Mouse (Mus musculus): ENCODE data around the gene Mme. TPM values are rescaled to one million over a fixed set of nuclear protein-coding genes. Genes with fewer than 3 reads are reported as not detected.
A peak's percentile ranks its signal among the peaks of the same experiment; 100 is the strongest.

Mme gene
- total RNA-seq (2021), result 10 to 100 TPM; 10.5 to 11.1 TPM

- DNase-seq, result no peak
- intact Hi-C loops (cut with DNase I), result no loop called here
Observed at GRCm38 (mm10) chr3:63241099-63241587, at the start of gene Mme. TSS of gene Mme (plus strand) at chr3:63241537.

- DNase-seq, result no peak
- intact Hi-C loops (cut with DNase I), result no loop called here
Observed at GRCm38 (mm10) chr3:63196565-63196964, 44.8 kb upstream of the Mme start.

DNA sequence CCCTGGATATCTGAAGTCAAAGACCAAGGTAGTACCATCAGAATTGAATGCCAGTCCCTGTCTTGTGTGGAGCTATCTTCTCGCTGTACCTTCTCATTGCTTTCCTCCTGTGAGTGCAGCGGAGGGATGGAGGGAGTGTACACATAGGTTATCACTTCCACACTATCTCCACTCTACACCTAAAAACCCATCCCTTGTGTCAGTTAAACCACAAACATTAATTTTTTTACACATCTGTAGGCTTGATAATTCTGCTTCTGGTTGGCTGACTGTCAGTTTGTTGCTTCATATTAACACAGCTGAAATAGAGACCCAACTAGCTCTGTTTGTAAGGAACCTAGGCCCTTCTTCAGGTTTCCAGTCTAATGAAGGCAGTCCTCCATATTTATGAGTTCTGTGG, 43.3 kb upstream of the Mme start:
- no peak for DNase-seq
- intact Hi-C loops (cut with DNase I), result no loop called here

DNA sequence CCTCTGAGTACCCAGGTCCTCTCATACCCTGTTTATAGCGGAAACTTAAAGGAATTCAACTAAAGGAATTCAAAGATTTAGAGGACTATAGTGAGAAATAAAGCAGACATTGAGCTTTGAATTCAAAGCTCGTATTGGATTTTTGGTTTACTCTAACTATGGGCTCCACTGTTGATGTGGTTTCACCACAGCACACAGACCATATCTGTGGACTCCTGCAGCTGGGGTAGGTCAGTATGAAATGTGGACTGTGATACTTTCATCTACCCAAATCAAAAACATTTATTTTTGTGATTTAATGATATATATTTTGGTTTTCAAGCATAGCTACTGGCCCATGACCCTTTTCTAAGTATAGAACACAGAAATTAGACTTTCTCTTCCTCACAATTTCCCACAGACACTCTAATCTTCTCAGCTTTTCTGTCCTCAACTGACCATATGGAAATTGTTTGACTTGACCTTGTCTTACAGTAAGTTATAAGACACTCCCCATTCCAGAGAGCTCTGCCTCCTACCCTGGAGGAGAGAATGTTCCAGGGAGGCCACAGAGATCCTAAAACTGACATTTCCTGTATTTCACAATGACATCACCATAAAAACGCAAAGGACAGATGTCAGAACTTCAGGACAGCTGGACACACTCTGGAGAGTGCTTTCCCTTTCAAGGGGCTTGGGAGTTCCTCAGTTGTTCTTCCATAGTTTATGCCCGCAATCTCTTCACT, 19.3 kb upstream of the Mme start:
- intact Hi-C loops (cut with DNase I), result no loop called here
- no peak for DNase-seq

DNA sequence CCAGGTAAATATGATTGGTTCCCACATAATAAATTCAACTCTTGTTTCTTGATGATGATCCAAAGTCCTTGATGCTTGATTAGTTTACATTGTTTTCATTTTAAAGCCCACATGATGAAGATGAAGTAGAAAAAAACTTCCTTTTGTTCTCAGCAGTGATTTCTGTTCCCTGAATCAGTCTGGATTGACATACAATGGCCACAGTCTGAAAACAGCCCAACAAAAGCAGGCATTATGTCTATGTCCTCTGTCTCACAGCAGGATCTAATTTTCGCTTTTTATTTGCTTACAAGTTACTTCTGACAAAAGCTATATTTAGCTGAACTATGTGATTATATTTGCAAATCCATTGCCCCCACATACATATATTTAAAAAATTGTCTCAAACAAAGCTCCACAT, 17.7 kb upstream of the Mme start:
- intact Hi-C loops (cut with DNase I), result no loop called here

DNA sequence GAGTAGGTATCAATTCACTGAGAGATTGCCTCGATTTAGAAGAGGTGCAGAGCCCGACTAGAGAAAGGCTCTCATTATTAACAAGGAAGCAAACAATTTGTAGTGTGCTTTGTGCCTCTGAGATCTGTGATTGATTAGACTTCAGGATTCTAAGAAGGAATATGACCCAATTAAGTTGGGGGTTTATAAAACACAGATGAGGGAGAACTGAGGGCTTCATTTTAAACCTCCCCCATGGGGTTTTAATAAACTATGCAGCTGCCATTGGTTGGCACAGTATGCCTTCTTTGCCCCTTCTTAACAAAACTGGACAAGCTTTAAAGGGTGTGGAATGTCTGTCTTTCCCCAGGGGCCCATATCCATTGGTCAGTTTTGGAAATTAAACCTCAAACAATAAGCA, 5.4 kb upstream of the Mme start:
- intact Hi-C loops (cut with DNase I), result no loop called here

More for the DNA sequence above, 17.7 kb upstream of the Mme start:
- DNase-seq, result no peak

DNA sequence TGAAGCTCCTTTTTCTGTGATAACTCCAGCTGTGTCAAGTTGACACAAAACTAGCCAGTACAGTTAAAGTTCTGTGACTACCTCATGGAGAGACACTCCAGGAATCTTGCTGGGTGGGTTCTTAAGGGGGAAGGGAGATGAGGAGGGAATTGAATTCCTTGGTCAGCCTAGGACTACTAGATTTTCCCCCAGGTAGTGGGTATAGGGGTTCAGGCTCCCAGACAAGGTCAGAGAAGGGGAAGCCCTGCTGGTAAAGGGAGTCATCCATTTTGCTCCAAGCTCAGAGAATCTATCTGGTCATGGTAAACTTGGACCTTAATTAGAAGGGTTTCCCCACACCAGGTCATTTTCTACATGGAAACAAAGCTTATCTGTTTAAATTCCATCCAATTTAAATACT, 2.4 kb downstream of the Mme start:
- no peak for DNase-seq
- intact Hi-C loops (cut with DNase I), result no loop called here

More for the DNA sequence above, 5.4 kb upstream of the Mme start:
- no peak for DNase-seq

- no peak for DNase-seq
- intact Hi-C loops (cut with DNase I), result no loop called here
Observed at GRCm38 (mm10) chr3:63272091-63272490, 30.8 kb downstream of the Mme start.

DNA sequence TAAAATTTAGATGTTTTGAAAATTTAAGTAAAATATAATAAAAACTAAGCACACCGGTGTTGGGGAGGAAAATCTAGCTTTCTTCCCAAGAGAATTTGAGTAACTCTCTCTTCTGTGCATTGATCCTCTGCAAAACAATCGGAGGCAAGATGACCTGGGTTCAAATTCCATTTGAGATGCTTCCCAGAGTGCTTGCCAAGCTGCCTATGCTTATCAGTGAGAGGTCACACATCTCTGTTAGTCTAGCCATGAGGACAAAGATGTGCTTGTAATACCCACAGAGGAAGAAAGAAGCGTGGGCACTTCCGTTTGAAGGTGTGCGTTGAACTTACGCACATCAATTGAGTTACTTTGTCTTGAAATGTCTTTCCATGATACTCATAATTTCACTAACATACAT, 53.0 kb downstream of the Mme start:
- no peak for DNase-seq
- intact Hi-C loops (cut with DNase I), result loop anchor here (10.0 kb wide), 1 partner anchor 570 kb away; no protein-coding TSS in a partner anchor

- intact Hi-C loops (cut with DNase I), result loop anchor here (5.0 to 10.0 kb wide), 4 partner anchors 133 to 570 kb away; no protein-coding TSS in a partner anchor
- DNase-seq, result no peak
Observed at GRCm38 (mm10) chr3:63294791-63295190, 53.5 kb downstream of the Mme start.

- DNase-seq, result peak; percentile 49 to 51
- intact Hi-C loops (cut with DNase I), result loop anchor here (5.0 to 10.0 kb wide), 4 partner anchors 132 to 570 kb away; no protein-coding TSS in a partner anchor
Observed at GRCm38 (mm10) chr3:63295237-63295636, 53.9 kb downstream of the Mme start.

GRCm38 (mm10) chr3:63295657-63296231, 54.4 kb downstream of the Mme start:
- DNase-seq, result peak; percentile 59 to 61
- intact Hi-C loops (cut with DNase I), result loop anchor here (5.0 to 10.0 kb wide), 4 partner anchors 132 to 569 kb away; no protein-coding TSS in a partner anchor

- intact Hi-C loops (cut with DNase I), result loop anchor here (5.0 to 10.0 kb wide), 4 partner anchors 131 to 568 kb away; no protein-coding TSS in a partner anchor
- peak; percentile 10 to 23 for DNase-seq
Observed at GRCm38 (mm10) chr3:63296411-63296810, 55.1 kb downstream of the Mme start.

DNA sequence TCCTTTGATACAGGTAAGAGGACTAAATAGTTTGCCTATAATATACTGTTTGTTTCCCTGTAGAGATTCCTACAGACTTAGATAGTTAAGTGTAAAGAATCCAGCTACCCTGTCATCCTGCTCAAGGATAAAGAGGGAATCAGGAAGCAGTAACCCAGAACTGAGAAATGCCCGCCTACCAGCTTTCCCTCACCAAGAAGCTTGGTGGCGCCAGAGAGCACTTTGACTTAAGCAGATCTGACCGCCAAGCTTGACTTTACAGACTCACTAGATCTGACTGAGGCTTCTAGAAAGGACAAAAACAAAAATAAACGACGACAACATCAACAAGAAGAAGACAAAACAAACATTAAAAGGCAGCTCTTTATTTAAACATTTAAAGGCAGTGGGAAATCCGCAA, 56.5 kb downstream of the Mme start:
- intact Hi-C loops (cut with DNase I), result loop anchor here (5.0 to 10.0 kb wide), 4 partner anchors 130 to 567 kb away; no protein-coding TSS in a partner anchor
- peak; percentile 80 to 85 for DNase-seq

GRCm38 (mm10) chr3:63315211-63315760, 73.9 kb downstream of the Mme start:
- no peak for DNase-seq
- intact Hi-C loops (cut with DNase I), result no loop called here

- intact Hi-C loops (cut with DNase I), result no loop called here
- no peak for DNase-seq
Observed at GRCm38 (mm10) chr3:63317496-63317895, 76.2 kb downstream of the Mme start.

- DNase-seq, result no peak
- intact Hi-C loops (cut with DNase I), result no loop called here
Observed at GRCm38 (mm10) chr3:63325615-63326014, 84.3 kb downstream of the Mme start.

- intact Hi-C loops (cut with DNase I), result no loop called here
- no peak for DNase-seq
Observed at GRCm38 (mm10) chr3:63340110-63340509, 98.8 kb downstream of the Mme start.

- DNase-seq, result no peak
- intact Hi-C loops (cut with DNase I), result no loop called here
Observed at GRCm38 (mm10) chr3:63340546-63340945, 99.2 kb downstream of the Mme start.

- intact Hi-C loops (cut with DNase I), result no loop called here
- DNase-seq, result peak in 1 of 2 experiments; percentile 4
Observed at GRCm38 (mm10) chr3:63341481-63341880, 100.1 kb downstream of the Mme start.

GRCm38 (mm10) chr3:63344998-63345397, 103.7 kb downstream of the Mme start:
- no peak for DNase-seq
- intact Hi-C loops (cut with DNase I), result no loop called here
